Mouse (Mus musculus) cerebellum, adult 2 months (tissue): Measurements from ENCODE around the gene Kcnq4.

Source experiments
- CTCF ChIP-seq: fragments of 200-500 bp; IDR thresholded peaks from 2 replicates; pipeline ENCODE4 v1.5.1; 2011; ENCODE audit warnings: low read depth, mild to moderate bottlenecking, control low read depth, low read length, moderate library complexity, borderline replicate concordance; ENCODE audit not compliant: insufficient read depth
- POLR2A ChIP-seq: fragments of 200-500 bp; IDR thresholded peaks from 2 replicates; pipeline ENCODE4 v1.6.1; 2011; ENCODE audit warnings: low read length, control low read depth, borderline replicate concordance; ENCODE audit not compliant: insufficient read depth

- no peak for TF ChIP-seq CTCF
- no peak for TF ChIP-seq POLR2A
Measured at GRCm38 (mm10) chr4:120667045-120667501, 81.3 kb downstream of the Kcnq4 start.
